Mouse (Mus musculus): ENCODE measurements at regions not wholly inside any gene's neighbourhood (a gene's known extent, or its start where the extent isn't known, plus 50 kb on each side); places are given as distances from the start of the nearest gene placed in this dataset.
A peak's percentile ranks its signal among the peaks of the same experiment; 100 is the strongest.

GRCm38 (mm10) chr3:148398349-148398748, 592.0 kb downstream of the Adgrl2 start:
- TF ChIP-seq POLR2A (IDR thresholded peaks at IDR 0.05; ENCODE audit: borderline replicate concordance, extremely low read depth, insufficient read depth, insufficient read length, poor library complexity, severe bottlenecking) (no peak), CTCF (IDR thresholded peaks at IDR 0.05; ENCODE audit: borderline replicate concordance, extremely low read depth, insufficient read depth, insufficient read length) (no peak)
- DNase-seq (ENCODE audit: low read depth): no peak

- no peak for DNase-seq (ENCODE audit: low read depth)
- TF ChIP-seq POLR2A (IDR thresholded peaks at IDR 0.05; ENCODE audit: borderline replicate concordance, extremely low read depth, insufficient read depth, insufficient read length, poor library complexity, severe bottlenecking) (no peak), CTCF (IDR thresholded peaks at IDR 0.05; ENCODE audit: borderline replicate concordance, extremely low read depth, insufficient read depth, insufficient read length) (no peak)
Measured at GRCm38 (mm10) chr3:148387550-148387949, 602.8 kb downstream of the Adgrl2 start.

- no peak for TF ChIP-seq POLR2A (IDR thresholded peaks at IDR 0.05; ENCODE audit: borderline replicate concordance, extremely low read depth, insufficient read depth, insufficient read length, poor library complexity, severe bottlenecking)
- peak; percentile 32; the same call in 1 of the 2 replicates for TF ChIP-seq CTCF (IDR thresholded peaks at IDR 0.05; ENCODE audit: borderline replicate concordance, extremely low read depth, insufficient read depth, insufficient read length)
Measured at GRCm38 (mm10) chr3:148385712-148386111, 604.6 kb downstream of the Adgrl2 start.

GRCm38 (mm10) chr3:148381057-148381456, 609.3 kb downstream of the Adgrl2 start:
- DNase-seq (ENCODE audit: low read depth): no peak
- no peak for TF ChIP-seq POLR2A (IDR thresholded peaks at IDR 0.05; ENCODE audit: borderline replicate concordance, extremely low read depth, insufficient read depth, insufficient read length, poor library complexity, severe bottlenecking)
- no peak for TF ChIP-seq CTCF (IDR thresholded peaks at IDR 0.05; ENCODE audit: borderline replicate concordance, extremely low read depth, insufficient read depth, insufficient read length)

More at GRCm38 (mm10) chr3:148385712-148386111, 604.6 kb downstream of the Adgrl2 start:
- no peak for DNase-seq (ENCODE audit: low read depth)

GRCm38 (mm10) chr3:148363331-148363730, 627.0 kb downstream of the Adgrl2 start:
- TF ChIP-seq CTCF (IDR thresholded peaks at IDR 0.05; ENCODE audit: borderline replicate concordance, extremely low read depth, insufficient read depth, insufficient read length) (no peak), POLR2A (IDR thresholded peaks at IDR 0.05; ENCODE audit: borderline replicate concordance, extremely low read depth, insufficient read depth, insufficient read length, poor library complexity, severe bottlenecking) (no peak)
- no peak for DNase-seq (ENCODE audit: low read depth)

GRCm38 (mm10) chr3:148362453-148362864, 627.9 kb downstream of the Adgrl2 start:
- no peak for TF ChIP-seq POLR2A (IDR thresholded peaks at IDR 0.05; ENCODE audit: borderline replicate concordance, extremely low read depth, insufficient read depth, insufficient read length, poor library complexity, severe bottlenecking)
- TF ChIP-seq CTCF (IDR thresholded peaks at IDR 0.05; ENCODE audit: borderline replicate concordance, extremely low read depth, insufficient read depth, insufficient read length): no peak
- DNase-seq (ENCODE audit: low read depth): peak; percentile 53

- TF ChIP-seq POLR2A (IDR thresholded peaks at IDR 0.05; ENCODE audit: borderline replicate concordance, extremely low read depth, insufficient read depth, insufficient read length, poor library complexity, severe bottlenecking) (no peak), CTCF (IDR thresholded peaks at IDR 0.05; ENCODE audit: borderline replicate concordance, extremely low read depth, insufficient read depth, insufficient read length) (no peak)
- peak; percentile 88 for DNase-seq (ENCODE audit: low read depth)
Measured at GRCm38 (mm10) chr3:148343633-148344361, 646.6 kb downstream of the Adgrl2 start.

- TF ChIP-seq CTCF (IDR thresholded peaks at IDR 0.05; ENCODE audit: borderline replicate concordance, extremely low read depth, insufficient read depth, insufficient read length) (no peak), POLR2A (IDR thresholded peaks at IDR 0.05; ENCODE audit: borderline replicate concordance, extremely low read depth, insufficient read depth, insufficient read length, poor library complexity, severe bottlenecking) (no peak)
- DNase-seq (ENCODE audit: low read depth): peak; percentile 77
Measured at GRCm38 (mm10) chr3:148343256-148343632, 647.1 kb downstream of the Adgrl2 start.

GRCm38 (mm10) chr3:148339258-148339657, 651.1 kb downstream of the Adgrl2 start:
- no peak for TF ChIP-seq POLR2A (IDR thresholded peaks at IDR 0.05; ENCODE audit: borderline replicate concordance, extremely low read depth, insufficient read depth, insufficient read length, poor library complexity, severe bottlenecking)
- no peak for DNase-seq (ENCODE audit: low read depth)

GRCm38 (mm10) chr3:148336640-148337039, 653.7 kb downstream of the Adgrl2 start:
- peak; percentile 18 for DNase-seq (ENCODE audit: low read depth)
- no peak for TF ChIP-seq CTCF (IDR thresholded peaks at IDR 0.05; ENCODE audit: borderline replicate concordance, extremely low read depth, insufficient read depth, insufficient read length)
- TF ChIP-seq POLR2A (IDR thresholded peaks at IDR 0.05; ENCODE audit: borderline replicate concordance, extremely low read depth, insufficient read depth, insufficient read length, poor library complexity, severe bottlenecking): no peak

GRCm38 (mm10) chr3:148336091-148336511, 654.3 kb downstream of the Adgrl2 start:
- TF ChIP-seq CTCF (IDR thresholded peaks at IDR 0.05; ENCODE audit: borderline replicate concordance, extremely low read depth, insufficient read depth, insufficient read length): no peak
- TF ChIP-seq POLR2A (IDR thresholded peaks at IDR 0.05; ENCODE audit: borderline replicate concordance, extremely low read depth, insufficient read depth, insufficient read length, poor library complexity, severe bottlenecking): no peak
- DNase-seq (ENCODE audit: low read depth): peak; percentile 15

GRCm38 (mm10) chr3:148335654-148336053, 654.7 kb downstream of the Adgrl2 start:
- DNase-seq (ENCODE audit: low read depth): no peak
- TF ChIP-seq POLR2A (IDR thresholded peaks at IDR 0.05; ENCODE audit: borderline replicate concordance, extremely low read depth, insufficient read depth, insufficient read length, poor library complexity, severe bottlenecking) (no peak), CTCF (IDR thresholded peaks at IDR 0.05; ENCODE audit: borderline replicate concordance, extremely low read depth, insufficient read depth, insufficient read length) (no peak)
